Mouse (Mus musculus) T-helper 2 cell (primary cell): ENCODE results near the gene Ankrd53.

Source experiments
- in situ Hi-C: fragments of 300-600 bp; cut with MboI, MseI; formaldehyde crosslinking; loops from one replicate; pipeline ENCODE4 v1.15.1; 2025; ENCODE audit warnings: high pct_unique_total_duplicates

Ankrd53 gene

DNA sequence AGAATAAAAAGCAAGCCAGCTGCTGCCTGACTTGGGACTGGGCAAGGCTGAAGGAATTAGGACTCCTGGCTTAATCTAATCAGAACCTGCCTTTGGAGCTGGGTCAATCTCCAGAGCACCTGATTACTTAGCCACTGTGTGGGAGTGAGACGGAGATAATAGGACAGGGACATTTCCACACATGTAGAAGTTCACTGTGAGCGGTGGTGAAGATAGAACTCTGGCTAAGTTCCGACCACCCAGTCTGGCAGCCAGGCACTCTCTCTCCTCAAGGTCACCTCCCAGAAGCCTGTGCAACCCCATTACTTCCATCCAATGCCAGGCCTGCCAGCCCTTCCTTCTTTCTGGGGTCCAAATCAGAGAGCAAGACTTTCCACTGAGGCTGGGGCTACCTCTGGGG is 4.5 kb downstream of the Ankrd53 start:
- in situ Hi-C loops, result no loop called here

DNA sequence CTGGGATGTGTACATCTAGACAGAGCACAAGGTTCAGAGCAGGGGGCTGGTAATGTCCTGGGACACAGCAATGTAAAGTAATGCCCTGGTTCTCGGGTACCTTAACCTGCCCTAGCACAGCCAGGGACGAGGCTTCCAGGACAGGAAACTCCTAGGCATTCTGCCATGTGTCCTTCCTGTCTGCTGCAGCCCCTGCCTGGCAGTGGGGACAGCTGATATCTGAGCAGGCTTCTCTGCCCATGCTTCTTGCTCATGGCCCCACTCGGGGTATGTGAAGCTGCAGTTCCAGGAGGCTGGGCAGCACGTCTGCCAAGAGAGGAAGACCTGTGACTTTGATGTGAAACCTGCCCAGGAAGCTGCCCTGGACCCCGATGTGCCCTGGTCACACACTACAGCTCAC is 6.0 kb downstream of the Ankrd53 start:
- in situ Hi-C loops, result no loop called here

DNA sequence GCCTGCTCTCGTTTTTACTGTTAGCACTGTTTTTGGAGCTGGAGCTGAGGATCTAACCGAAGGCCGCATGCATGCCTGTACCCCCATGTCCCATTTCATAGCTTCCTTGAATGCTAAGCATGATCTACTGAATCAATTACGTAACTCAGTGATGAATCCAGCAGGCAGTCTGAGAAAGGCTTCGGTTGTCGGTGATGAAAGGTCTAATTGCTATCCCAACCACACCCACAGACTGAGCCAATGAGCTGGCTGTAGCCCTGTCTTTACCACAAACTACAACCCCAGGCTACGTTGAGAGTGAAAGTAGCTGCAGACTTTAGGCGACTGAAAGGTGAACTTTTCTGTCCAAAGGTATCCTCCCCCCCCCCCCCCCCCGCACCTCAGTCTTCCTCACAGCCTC is 11.7 kb downstream of the Ankrd53 start:
- in situ Hi-C loops, result no loop called here

DNA sequence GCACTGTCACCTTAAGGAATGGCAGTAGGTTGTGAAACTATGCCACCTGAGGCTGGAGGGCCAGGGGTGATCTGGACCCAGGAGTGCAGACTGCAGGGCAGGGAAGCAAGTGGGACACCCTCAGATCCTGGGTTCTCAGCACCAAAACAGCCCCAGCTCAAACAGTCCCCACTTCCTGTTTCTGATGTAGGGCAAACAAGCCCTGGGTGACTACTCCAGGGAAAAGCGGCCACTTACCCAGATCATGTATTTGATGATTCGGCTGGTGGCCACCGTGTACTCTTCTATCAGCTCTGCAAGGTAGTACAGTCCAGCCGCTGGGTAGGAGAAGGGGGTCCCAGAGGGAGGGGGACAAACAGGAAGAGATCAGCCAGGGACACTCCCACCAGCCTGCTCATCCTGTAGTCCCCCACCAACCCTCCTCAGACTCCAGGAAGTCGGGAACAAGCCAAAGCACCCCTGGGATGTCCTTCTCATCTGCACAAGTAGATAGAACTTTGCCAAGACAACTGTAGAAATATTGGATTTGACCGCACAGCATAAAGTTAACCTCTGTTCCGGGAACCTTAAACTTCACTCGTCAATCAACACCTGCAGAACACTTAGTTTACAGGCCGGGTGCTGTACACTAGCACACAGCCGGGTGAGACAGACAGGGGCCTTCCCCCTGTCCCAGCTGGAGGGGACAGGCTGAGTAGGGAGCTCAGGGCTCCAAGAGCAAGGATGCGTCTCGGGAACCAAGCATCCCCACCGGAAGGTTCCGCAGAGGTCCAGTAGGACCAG is 12.5 kb downstream of the Ankrd53 start:
- in situ Hi-C loops, result no loop called here

DNA sequence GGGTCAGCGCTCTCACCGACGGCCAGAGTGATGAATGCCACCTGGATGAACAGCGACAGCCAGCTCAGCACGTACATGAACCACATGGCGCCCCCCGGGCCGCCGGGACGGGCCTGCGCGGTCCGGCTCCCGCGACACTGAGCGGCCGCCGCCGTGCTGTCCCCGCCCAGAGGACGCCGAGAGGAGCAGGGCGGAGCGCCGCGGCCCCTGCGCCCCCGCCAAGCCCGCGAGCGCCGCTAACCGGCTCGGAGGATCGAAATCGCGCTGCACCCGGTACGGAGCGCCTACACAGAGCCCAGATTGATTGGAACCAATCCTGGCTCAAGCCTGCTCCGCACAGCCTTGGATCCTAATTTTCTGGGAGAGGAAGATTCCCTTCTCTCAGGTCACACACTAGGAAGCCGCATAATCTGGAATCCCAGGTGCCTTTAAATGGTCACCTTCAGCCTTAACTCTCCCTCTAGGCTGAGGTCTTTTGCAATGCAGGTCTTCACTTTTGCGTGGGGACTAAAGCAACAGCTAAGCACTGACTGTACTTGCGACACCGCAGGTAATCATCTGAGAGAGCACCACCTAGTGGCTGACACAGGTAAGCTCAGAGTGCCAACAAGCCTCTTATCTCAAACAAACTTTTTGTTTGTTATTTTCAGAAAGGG is 13.3 kb downstream of the Ankrd53 start, which contains the start of gene Tex261:
Gene Tex261, minus strand, starts transcription at position 176 of the 656 bp plus-strand sequence.
- in situ Hi-C loops, result no loop called here

DNA sequence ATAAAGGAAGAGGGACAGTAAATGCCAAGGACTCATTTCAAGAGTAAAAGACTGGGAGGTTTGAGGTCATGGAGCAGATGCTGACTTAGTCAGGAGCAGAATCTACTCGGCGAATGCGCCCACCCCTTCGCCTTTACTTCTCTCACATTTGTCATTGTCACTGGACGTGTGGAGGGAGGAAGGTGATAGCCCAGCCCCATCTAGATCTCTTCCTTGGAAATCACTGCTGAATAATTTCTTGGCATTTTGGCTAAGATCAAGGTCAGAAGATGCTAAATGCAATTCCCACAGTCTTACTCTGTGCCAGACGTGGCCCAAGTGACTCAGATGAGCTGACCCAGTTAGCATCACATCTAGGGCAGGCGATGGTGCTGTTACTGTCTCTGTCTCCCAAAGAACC is 15.9 kb downstream of the Ankrd53 start:
- in situ Hi-C loops, result no loop called here

DNA sequence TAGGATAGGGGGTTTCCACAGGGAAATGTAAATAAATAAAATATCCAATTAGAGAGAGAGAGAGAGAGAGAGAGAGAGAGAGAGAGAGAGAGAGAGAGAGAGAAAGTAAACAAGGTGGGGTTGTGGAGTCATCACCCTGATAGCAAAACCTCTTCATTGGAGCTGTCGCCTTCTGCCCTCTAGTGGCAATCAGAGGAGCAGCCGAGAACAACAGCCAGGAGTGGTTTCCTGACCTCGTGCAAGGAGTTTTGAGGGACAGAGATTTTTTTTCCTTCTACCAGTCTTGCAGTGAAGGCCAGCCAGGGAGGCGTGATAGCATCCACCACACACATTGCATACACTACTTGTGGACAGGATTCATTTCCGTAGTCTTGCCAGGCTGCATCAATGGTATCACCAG is 16.6 kb downstream of the Ankrd53 start:
- in situ Hi-C loops, result no loop called here

DNA sequence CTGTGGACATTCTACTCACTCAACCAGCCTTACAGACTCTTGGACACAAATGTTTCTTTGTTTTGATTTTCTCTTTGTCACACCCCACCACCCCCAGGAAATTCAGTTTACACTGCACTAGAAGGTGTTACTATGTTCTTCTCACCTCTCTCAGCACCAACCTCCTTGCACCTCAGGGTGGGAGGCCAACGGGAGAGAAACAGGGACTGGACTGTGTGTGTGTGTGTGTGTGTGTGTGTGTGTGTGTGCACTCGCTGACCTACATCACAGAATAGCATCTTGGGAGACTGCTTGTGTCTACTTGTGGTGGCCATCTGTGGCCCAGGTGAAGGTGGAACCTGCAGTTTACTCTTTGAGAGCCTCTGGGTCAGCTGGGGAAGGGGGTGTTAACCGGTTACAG is 24.0 kb downstream of the Ankrd53 start:
- in situ Hi-C loops, result no loop called here

DNA sequence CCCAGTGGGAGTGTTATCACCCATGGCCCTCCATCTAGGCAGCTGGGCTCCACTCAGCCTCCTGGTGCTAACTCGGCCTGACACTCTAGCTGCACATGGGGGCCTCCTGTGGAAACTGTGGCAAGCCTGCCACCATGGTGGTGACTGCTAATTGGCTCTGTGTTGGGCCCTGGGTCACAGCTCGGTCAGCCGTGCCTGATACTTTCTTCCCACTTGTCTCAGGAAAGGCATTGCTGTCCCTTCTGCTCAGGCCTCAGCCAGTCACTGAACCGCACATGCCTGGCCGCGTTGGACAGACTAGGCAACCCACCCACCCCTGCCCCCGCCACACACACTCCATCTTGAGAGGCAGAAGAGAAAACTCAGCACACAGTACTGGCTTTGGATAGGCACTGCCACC is 26.1 kb downstream of the Ankrd53 start:
- in situ Hi-C loops, result no loop called here

DNA sequence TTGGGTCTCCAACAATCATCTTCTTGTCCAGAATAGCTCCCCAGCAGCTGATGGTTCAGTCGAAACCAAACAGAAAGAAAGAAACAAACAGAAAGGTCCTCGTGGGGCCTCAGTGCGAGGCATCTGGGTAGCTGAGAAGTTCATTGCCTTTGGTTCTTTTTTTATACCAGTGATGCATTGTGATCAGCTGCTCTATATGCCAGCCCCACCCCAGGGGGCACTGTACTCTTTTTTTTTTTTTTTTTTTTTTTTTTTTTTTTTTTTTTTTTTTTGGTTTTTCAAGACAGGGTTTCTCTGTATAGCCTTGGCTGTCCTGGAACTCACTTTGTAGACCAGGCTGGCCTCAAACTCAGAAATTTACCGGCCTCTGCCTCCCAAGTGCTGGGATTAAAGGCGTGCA is 28.1 kb downstream of the Ankrd53 start:
- in situ Hi-C loops, result loop anchor here (10.0 kb wide), 1 partner anchor 124 kb away; no protein-coding TSS in a partner anchor

DNA sequence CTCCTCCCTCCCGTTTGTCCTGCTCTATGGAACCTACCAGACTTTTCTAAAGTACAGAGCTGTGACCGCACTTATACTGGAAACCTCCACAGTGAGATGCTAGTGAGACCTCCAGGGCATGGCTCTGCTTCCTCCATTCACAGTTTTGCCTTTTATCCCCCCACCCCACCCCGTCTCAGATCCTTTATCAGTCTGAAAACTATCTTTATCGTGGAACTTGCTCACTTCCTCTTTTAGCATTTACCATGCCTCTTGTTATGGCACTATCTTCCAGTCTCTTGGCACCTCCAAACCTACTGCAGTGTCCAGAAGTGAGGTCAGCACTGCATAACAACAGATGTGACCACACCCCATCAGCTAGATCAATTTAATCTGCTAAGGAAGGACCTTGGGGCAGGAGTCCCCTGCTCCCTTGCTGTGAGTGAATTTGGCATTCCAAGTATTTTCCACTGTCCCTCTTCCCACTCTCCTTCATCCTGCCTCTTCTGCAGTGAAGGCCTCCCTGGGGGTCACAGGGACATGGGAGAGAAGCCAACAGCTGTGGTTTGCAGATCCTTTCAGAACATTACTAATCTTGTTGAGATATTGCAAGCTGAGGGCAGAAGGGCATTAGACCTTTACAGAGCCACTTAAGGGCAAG is 28.9 kb downstream of the Ankrd53 start:
- in situ Hi-C loops, result loop anchor here (10.0 kb wide), 1 partner anchor 123 kb away; no protein-coding TSS in a partner anchor

DNA sequence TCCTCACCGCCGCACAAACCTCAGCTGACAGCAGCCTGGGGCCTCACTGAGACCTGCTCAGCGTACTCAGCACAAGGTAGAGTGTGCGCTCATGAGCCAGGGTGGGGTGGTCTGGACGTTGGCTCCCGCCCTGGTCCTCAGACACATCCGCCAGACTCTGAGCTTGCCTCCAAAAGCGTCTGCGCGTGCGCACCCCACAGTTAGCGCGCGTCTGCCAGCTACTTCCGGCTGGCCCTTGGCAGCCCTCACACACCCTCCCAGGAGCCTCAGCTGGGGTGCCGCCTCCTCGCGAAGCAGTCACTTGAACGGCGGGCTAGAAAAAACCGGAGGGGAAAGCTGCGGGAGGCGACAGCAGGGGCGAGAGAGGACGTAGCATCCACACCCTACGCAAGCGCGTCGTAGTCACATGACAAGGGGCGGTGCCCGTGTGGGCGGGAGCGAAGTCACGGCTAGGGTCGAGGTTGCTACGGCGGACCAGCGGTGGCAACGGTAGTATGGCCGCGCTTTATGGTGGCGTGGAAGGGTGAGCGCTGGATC is 32.4 kb downstream of the Ankrd53 start, which contains the start of gene Nagk:
Gene Nagk, plus strand, starts transcription at position 223 of the 537 bp plus-strand sequence.
- in situ Hi-C loops, result loop anchor here (10.0 kb wide), 1 partner anchor 120 kb away; no protein-coding TSS in a partner anchor

DNA sequence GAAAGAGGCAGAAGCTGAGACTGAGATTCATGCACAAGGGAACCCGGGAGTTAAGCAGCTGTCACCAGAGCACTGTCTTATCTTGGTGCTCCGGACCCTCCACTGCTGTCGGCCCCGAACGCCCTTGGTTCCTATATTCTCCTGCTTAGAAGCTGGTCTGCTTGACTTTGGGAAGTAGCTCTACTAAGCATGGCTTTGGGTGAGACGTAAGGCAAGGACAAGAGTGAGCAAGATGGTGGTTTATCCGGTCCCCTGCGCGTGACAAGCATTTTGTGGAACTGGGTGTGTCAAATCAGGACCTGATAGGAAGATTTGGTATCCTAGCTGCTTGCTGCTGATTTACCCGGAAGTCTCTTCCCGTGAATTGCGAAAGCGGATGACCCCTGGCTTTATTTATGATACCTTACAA is 33.1 kb downstream of the Ankrd53 start:
- in situ Hi-C loops, result loop anchor here (10.0 kb wide), 1 partner anchor 119 kb away; no protein-coding TSS in a partner anchor

DNA sequence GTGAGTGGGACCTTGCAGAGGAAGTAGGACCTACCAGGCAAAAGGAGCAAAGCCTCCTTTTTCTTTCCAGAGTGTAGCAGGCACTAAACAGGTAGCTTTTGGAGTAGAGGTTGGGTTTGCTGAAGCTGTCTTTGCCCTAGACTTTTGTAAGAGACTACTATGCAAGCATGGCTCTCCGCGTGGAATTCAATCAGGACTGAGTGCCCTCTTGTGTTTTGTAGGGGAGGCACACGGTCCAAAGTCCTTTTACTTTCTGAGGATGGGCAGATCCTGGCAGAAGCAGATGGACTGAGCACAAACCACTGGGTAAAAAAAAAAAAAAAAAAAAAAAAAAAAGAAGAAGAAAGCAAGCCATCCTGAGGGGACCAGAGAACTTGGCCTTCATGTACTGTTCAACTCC is 34.2 kb downstream of the Ankrd53 start:
- in situ Hi-C loops, result loop anchor here (10.0 kb wide), 1 partner anchor 118 kb away; no protein-coding TSS in a partner anchor

DNA sequence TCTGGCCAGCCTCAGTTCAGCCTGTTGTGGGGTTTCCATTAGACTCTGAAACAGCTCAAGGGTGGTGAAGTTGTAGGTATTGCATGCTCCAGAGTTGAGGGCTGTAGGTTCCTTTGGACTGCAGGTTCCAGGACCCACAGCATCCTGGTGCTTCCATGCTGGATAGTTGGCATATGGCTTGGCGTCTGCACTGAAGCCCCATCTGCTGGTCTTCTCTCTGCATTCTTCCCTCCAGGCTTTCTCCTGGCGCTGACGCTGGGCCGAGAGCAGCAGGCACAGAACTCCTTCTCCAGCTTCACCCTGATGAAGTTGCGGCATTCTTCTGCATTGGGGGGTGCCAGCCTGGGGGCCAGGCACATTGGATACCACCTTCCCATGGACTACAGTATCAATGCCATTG is 39.6 kb downstream of the Ankrd53 start:
- in situ Hi-C loops, result no loop called here

DNA sequence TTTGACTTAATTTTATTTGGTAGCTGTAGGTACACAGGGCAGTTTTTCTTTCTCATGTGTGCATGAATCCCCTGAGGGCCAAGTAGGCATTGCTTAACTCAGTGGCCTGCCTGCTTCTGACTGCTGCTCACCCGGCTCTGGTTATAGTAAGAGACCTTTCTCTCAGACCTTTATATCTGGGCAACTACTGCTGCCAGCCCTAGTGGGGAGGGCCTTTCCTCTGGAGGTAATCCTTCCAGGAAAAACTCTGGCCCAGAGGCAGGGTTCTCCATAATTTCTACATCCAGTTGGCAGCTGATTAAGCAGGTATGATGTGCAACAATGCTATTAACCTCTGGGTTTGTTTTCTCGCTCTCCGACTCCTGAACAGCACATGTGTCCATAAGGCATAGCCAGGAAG is 40.4 kb downstream of the Ankrd53 start:
- in situ Hi-C loops, result no loop called here

DNA sequence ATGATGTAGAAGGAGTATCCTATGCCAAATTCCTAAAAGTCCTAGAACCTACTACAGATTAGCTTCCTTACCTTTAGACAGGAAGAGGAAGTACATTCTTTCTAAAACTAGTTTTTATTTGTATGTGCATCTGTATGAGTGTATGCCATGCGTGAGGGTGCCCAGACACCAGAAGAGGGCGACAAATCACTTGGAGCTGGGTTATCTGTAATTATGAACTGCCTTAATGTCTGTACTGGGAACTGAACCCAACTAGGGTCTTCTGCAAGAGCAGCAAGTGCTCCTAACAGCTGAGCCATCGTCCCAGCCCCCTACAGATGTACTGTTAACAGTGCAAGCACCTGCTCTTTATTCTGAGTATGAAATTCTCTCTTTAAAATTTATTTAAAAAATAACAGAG is 53.4 kb downstream of the Ankrd53 start:
- in situ Hi-C loops, result no loop called here
